In the genomic region with DNA sequence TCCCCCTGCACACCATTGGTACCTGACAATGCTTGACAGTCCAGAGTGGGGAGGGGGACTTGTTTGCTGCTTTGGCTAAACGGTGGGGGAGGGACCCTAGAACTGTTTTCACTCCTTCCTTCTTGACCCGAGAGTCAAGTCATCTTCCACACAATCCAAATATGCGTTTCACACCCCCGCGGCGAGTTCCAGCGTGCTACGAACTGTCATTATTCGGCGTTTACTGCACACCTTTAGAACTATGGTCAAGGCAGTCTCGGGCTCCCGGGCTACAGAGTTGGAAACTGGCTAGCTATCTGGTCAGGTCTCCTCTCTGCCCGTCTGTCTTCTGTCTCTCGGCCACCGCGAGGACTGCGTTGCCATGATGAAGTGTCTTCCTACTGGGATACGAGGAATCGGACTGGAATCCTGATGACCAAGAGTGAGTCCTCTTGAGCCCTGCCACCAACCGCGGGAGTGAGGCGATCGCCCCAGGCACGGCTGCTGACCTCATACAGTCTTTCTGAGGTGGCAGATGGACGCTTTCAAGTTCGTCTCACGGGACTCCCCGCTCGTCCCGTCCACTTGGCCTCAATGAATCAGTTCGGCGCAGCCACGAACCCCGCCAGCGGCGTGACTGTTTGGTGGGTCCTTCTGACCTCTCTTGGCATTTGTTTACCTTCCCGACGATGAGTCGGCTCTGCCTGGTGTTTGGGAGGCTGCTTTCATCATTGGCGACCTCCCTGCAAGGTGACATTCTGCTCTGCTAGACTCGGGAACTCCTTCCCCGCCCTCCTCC, we compare ENCODE assay signal across 8 mouse cellular contexts. TPM values are rescaled to one million over a fixed set of nuclear protein-coding genes. Genes with fewer than 3 reads are reported as not detected.
DNase-seq lines count a peak whose midpoint lies in the region; ATAC-seq and TF ChIP-seq lines count a peak whose summit lies in the region.

No protein-coding gene starts in this region.

- H3K27me3 ChIP-seq in heart, embryonic 13.5 days (replicated peaks), result 0 out of 2 replicates have a peak, but pooled peaks cover 5% of the 10 kb centered on the region
- H3K27me3 ChIP-seq in Patski, result no peaks in the 10 kb centered on the region
- H3K27me3 ChIP-seq in hindbrain, embryonic 14.5 days (ENCODE audit: control insufficient read depth, insufficient read depth, low read length), result no peaks in the 10 kb centered on the region
- peaks cover 24% of the 10 kb centered on the region for H3K27me3 ChIP-seq in midbrain, embryonic 10.5 days (ENCODE audit: low read depth, poor library complexity, severe bottlenecking)
- H3K27me3 ChIP-seq in stomach, embryonic 16.5 days (ENCODE audit: control insufficient read depth, insufficient read depth, low read length), result no peaks in the 10 kb centered on the region

- H3K4me1 ChIP-seq in heart, embryonic 13.5 days, result peaks cover 16% of the 10 kb centered on the region
- no peaks in the 10 kb centered on the region; the same call in 1 of the 2 replicates for H3K4me1 ChIP-seq in embryonic fibroblast, embryonic 13.5 days (ENCODE audit: control insufficient read depth, insufficient read depth, low read length)
- peaks cover 14% of the 10 kb centered on the region for H3K4me1 ChIP-seq in hindbrain, embryonic 14.5 days (replicated peaks; ENCODE audit: control insufficient read depth, insufficient read depth, low read length)
- peaks cover 27% of the 10 kb centered on the region for H3K4me1 ChIP-seq in midbrain, embryonic 10.5 days
- peaks cover 14% of the 10 kb centered on the region for H3K4me1 ChIP-seq in stomach, embryonic 16.5 days (ENCODE audit: control insufficient read depth, insufficient read depth, low read length)

- peak overlapping the region; percentile 93 for H3K9ac ChIP-seq in heart, embryonic 13.5 days
- peak overlapping the region; percentile 99 for H3K9ac ChIP-seq in hindbrain, embryonic 14.5 days
- peak overlapping the region; percentile 98 for H3K9ac ChIP-seq in stomach, embryonic 16.5 days (ENCODE audit: low read length)

- intact Hi-C loops in heart, postnatal 10 days (cut with DNase I), result no loop called here
- intact Hi-C loops in left cerebral cortex, postnatal 25 days (cut with DNase I), result loop anchor here (2.0 to 5.0 kb wide), 2 partner anchors 24 to 336 kb away; no protein-coding TSS in a partner anchor

- CTCF ChIA-PET in Patski (lab: Charles Lee), result interaction anchor here (1.7 kb wide), 1 partner anchor 10 kb away, joined by 6 read pairs; no protein-coding TSS in a partner anchor

- H3K4me2 ChIP-seq in heart, embryonic 13.5 days, result peak overlapping the region; percentile 100
- peak overlapping the region; percentile 98 for H3K4me2 ChIP-seq in hindbrain, embryonic 14.5 days (replicated peaks)
- peak overlapping the region; percentile 86 for H3K4me2 ChIP-seq in stomach, embryonic 16.5 days (ENCODE audit: low read depth, low read length)

- TF ChIP-seq POLR2A in embryonic fibroblast, embryonic 13.5 days (IDR thresholded peaks at IDR 0.05; ENCODE audit: low read depth, low read length), result peak; percentile 19; the same call in 1 of the 2 replicates

- peaks cover 11% of the 10 kb centered on the region for H3K36me3 ChIP-seq in heart, embryonic 13.5 days
- H3K36me3 ChIP-seq in hindbrain, embryonic 14.5 days (replicated peaks; ENCODE audit: control insufficient read depth, insufficient read depth), result peaks cover 9% of the 10 kb centered on the region; the same call in 1 of the 2 replicates
- peaks cover 16% of the 10 kb centered on the region for H3K36me3 ChIP-seq in midbrain, embryonic 10.5 days
- H3K36me3 ChIP-seq in stomach, embryonic 16.5 days (ENCODE audit: control insufficient read depth, insufficient read depth, low read length), result no peaks in the 10 kb centered on the region

- TF ChIP-seq CTCF in Patski (IDR thresholded peaks at IDR 0.05), result no peak
- no peak for TF ChIP-seq CTCF in embryonic fibroblast, embryonic 13.5 days (IDR thresholded peaks at IDR 0.05; ENCODE audit: borderline replicate concordance, insufficient read depth, low read length)

- WGBS in heart, embryonic 13.5 days, result 0% methylated on average over 42 of the region's 42 CpGs
- under 1% methylated on average over 42 of the region's 42 CpGs for WGBS in hindbrain, embryonic 14.5 days
- under 1% methylated on average over 42 of the region's 42 CpGs for WGBS in midbrain, embryonic 10.5 days
- WGBS in stomach, embryonic 16.5 days, result under 1% methylated on average over 42 of the region's 42 CpGs

- in situ Hi-C loops in Patski (cut with MboI; ENCODE audit: low pct_unique_long_range_greater_than_20kb), result no loop called here

- no peaks in the 10 kb centered on the region for H3K9me3 ChIP-seq in heart, embryonic 13.5 days
- H3K9me3 ChIP-seq in hindbrain, embryonic 14.5 days (ENCODE audit: control insufficient read depth, low read length), result no peaks in the 10 kb centered on the region
- H3K9me3 ChIP-seq in midbrain, embryonic 10.5 days (replicated peaks), result no peaks in the 10 kb centered on the region
- H3K9me3 ChIP-seq in stomach, embryonic 16.5 days (replicated peaks; ENCODE audit: control insufficient read depth, low read length), result no peaks in the 10 kb centered on the region

- H3K27ac ChIP-seq in heart, embryonic 13.5 days (replicated peaks), result peak overlapping the region; percentile 91
- peak overlapping the region; percentile 47; the same call in 1 of the 2 replicates for H3K27ac ChIP-seq in embryonic fibroblast, embryonic 13.5 days (ENCODE audit: insufficient read depth, low read length)
- peak overlapping the region; percentile 88 for H3K27ac ChIP-seq in hindbrain, embryonic 14.5 days
- H3K27ac ChIP-seq in midbrain, embryonic 10.5 days (replicated peaks), result peak overlapping the region; percentile 94
- H3K27ac ChIP-seq in stomach, embryonic 16.5 days (ENCODE audit: low read length), result peak overlapping the region; percentile 94

- DNase-seq in heart, postnatal 10 days, result no peak
- DNase-seq in Patski (ENCODE audit: low read depth, low spot score), result peak; percentile 37
- peak; percentile 41 for DNase-seq in hindbrain, embryonic 14.5 days (ENCODE audit: low spot score)
- DNase-seq in left cerebral cortex, postnatal 25 days (ENCODE audit: low spot score in 2 of 2), result peak; percentile 24 to 47
- no peak for DNase-seq in midbrain, embryonic 10.5 days (ENCODE audit: low spot score)

- POLR2A ChIA-PET in Patski (lab: Charles Lee), result interaction anchor here (0.6 to 1.5 kb wide), 4 partner anchors 9 to 24 kb away, joined by 3 to 5 read pairs (median 3); no protein-coding TSS in a partner anchor

- peak overlapping the region; percentile 72 for H3K4me3 ChIP-seq in heart, embryonic 13.5 days
- H3K4me3 ChIP-seq in embryonic fibroblast, embryonic 13.5 days (ENCODE audit: insufficient read depth, low read length), result peak overlapping the region; percentile 91
- H3K4me3 ChIP-seq in hindbrain, embryonic 14.5 days (replicated peaks; ENCODE audit: low read length), result peak overlapping the region; percentile 97
- peak overlapping the region; percentile 82 for H3K4me3 ChIP-seq in midbrain, embryonic 10.5 days
- peak overlapping the region; percentile 98 for H3K4me3 ChIP-seq in stomach, embryonic 16.5 days (replicated peaks; ENCODE audit: low read length)

- peak; percentile 3; the same call in 1 of the 2 replicates for ATAC-seq in heart, embryonic 13.5 days (ENCODE audit: extremely low read depth, insufficient number of reproducible peaks, low FRiP score, low TSS enrichment)
- peak; percentile 11 for ATAC-seq in Patski
- peak; percentile 7 for ATAC-seq in hindbrain, embryonic 14.5 days (ENCODE audit: low FRiP score)
- ATAC-seq in stomach, embryonic 16.5 days (ENCODE audit: insufficient read depth, low FRiP score), result 0 out of 2 replicates have a peak, but pooled peaks have one; percentile 0

RNA-seq across cellular contexts. Expression of a gene that starts 0.4 kb away (rescaled TPM):
- 9.4 and 10.1 TPM in 2 replicates for polyA plus RNA-seq in heart, embryonic 13.5 days (2015; fragmentation: Nextera tagmentation; extraction: Ambion mirVana)
- 1 to 10 TPM; 5.6 to 7.0 TPM for total RNA-seq in heart, postnatal 10 days (2021)
- polyA plus RNA-seq in Patski (2021), result 3.4 TPM
- polyA plus RNA-seq in embryonic fibroblast, embryonic 13.5 days (2011; ENCODE audit: insufficient read length, low read depth, missing spikeins), result 4.9 and 6.5 TPM in 2 replicates
- 10.6 and 13.9 TPM in 2 replicates for polyA plus RNA-seq in hindbrain, embryonic 14.5 days (2014; fragmentation: Nextera tagmentation; extraction: Ambion mirVana)
- 10 to 100 TPM; 16.2 to 16.9 TPM for total RNA-seq in left cerebral cortex, postnatal 25 days (2021)
- polyA plus RNA-seq in midbrain, embryonic 10.5 days (2016; fragmentation: Nextera tagmentation; extraction: Ambion mirVana), result 11.5 and 16.6 TPM in 2 replicates
- 14.9 and 15.8 TPM in 2 replicates for polyA plus RNA-seq in stomach, embryonic 16.5 days (2015; fragmentation: Nextera tagmentation; extraction: Ambion mirVana)

RNA-seq across cellular contexts. Expression of a gene that starts 1.1 kb away (rescaled TPM):
- 0.11 TPM in 1 of 2 replicates, not detected in the other for polyA plus RNA-seq in heart, embryonic 13.5 days (2015; fragmentation: Nextera tagmentation; extraction: Ambion mirVana)
- total RNA-seq in heart, postnatal 10 days (2021), result not detected
- polyA plus RNA-seq in Patski (2021), result 0.04 TPM
- polyA plus RNA-seq in embryonic fibroblast, embryonic 13.5 days (2011; ENCODE audit: insufficient read length, low read depth, missing spikeins), result not detected in 2 replicates
- polyA plus RNA-seq in hindbrain, embryonic 14.5 days (2014; fragmentation: Nextera tagmentation; extraction: Ambion mirVana), result not detected in 2 replicates
- total RNA-seq in left cerebral cortex, postnatal 25 days (2021), result not detected
- not detected in 2 replicates for polyA plus RNA-seq in midbrain, embryonic 10.5 days (2016; fragmentation: Nextera tagmentation; extraction: Ambion mirVana)
- polyA plus RNA-seq in stomach, embryonic 16.5 days (2015; fragmentation: Nextera tagmentation; extraction: Ambion mirVana), result 0.09 TPM in 1 of 2 replicates, not detected in the other

RNA-seq across cellular contexts. Expression of a gene that starts 12.4 kb away (rescaled TPM):
- polyA plus RNA-seq in heart, embryonic 13.5 days (2015; fragmentation: Nextera tagmentation; extraction: Ambion mirVana), result 5.3 and 6.7 TPM in 2 replicates
- 10 to 100 TPM; 40.5 to 42.7 TPM for total RNA-seq in heart, postnatal 10 days (2021)
- 26.0 TPM for polyA plus RNA-seq in Patski (2021)
- polyA plus RNA-seq in embryonic fibroblast, embryonic 13.5 days (2011; ENCODE audit: insufficient read length, low read depth, missing spikeins), result 12.7 and 16.1 TPM in 2 replicates
- polyA plus RNA-seq in hindbrain, embryonic 14.5 days (2014; fragmentation: Nextera tagmentation; extraction: Ambion mirVana), result 20.1 and 21.0 TPM in 2 replicates
- total RNA-seq in left cerebral cortex, postnatal 25 days (2021), result 10 to 100 TPM; 37.6 to 48.4 TPM
- 5.5 and 8.1 TPM in 2 replicates for polyA plus RNA-seq in midbrain, embryonic 10.5 days (2016; fragmentation: Nextera tagmentation; extraction: Ambion mirVana)
- 11.3 and 11.6 TPM in 2 replicates for polyA plus RNA-seq in stomach, embryonic 16.5 days (2015; fragmentation: Nextera tagmentation; extraction: Ambion mirVana)

RNA-seq across cellular contexts. Expression of a gene that starts 15.1 kb away (rescaled TPM):
- polyA plus RNA-seq in heart, embryonic 13.5 days (2015; fragmentation: Nextera tagmentation; extraction: Ambion mirVana), result 1.0 TPM in 2 replicates
- total RNA-seq in heart, postnatal 10 days (2021), result under 1 TPM; 0.57 to 0.62 TPM
- polyA plus RNA-seq in Patski (2021), result 11.1 TPM
- polyA plus RNA-seq in embryonic fibroblast, embryonic 13.5 days (2011; ENCODE audit: insufficient read length, low read depth, missing spikeins), result 0.75 and 1.8 TPM in 2 replicates
- 0.74 and 1.2 TPM in 2 replicates for polyA plus RNA-seq in hindbrain, embryonic 14.5 days (2014; fragmentation: Nextera tagmentation; extraction: Ambion mirVana)
- total RNA-seq in left cerebral cortex, postnatal 25 days (2021), result 1 to 10 TPM; 1.8 TPM
- 0.42 TPM in 2 replicates for polyA plus RNA-seq in midbrain, embryonic 10.5 days (2016; fragmentation: Nextera tagmentation; extraction: Ambion mirVana)
- polyA plus RNA-seq in stomach, embryonic 16.5 days (2015; fragmentation: Nextera tagmentation; extraction: Ambion mirVana), result 44.2 and 52.0 TPM in 2 replicates

RNA-seq across cellular contexts. Expression of a gene that starts 55.3 kb away (rescaled TPM):
- 0.09 TPM in 1 of 2 replicates, not detected in the other for polyA plus RNA-seq in heart, embryonic 13.5 days (2015; fragmentation: Nextera tagmentation; extraction: Ambion mirVana)
- not detected for total RNA-seq in heart, postnatal 10 days (2021)
- 2.7 TPM for polyA plus RNA-seq in Patski (2021)
- 0.73 TPM in 1 of 2 replicates, not detected in the other for polyA plus RNA-seq in embryonic fibroblast, embryonic 13.5 days (2011; ENCODE audit: insufficient read length, low read depth, missing spikeins)
- polyA plus RNA-seq in hindbrain, embryonic 14.5 days (2014; fragmentation: Nextera tagmentation; extraction: Ambion mirVana), result not detected in 2 replicates
- not detected for total RNA-seq in left cerebral cortex, postnatal 25 days (2021)
- 0.14 TPM in 1 of 2 replicates, not detected in the other for polyA plus RNA-seq in midbrain, embryonic 10.5 days (2016; fragmentation: Nextera tagmentation; extraction: Ambion mirVana)
- polyA plus RNA-seq in stomach, embryonic 16.5 days (2015; fragmentation: Nextera tagmentation; extraction: Ambion mirVana), result 0.45 and 0.81 TPM in 2 replicates

Comparison
In these comparisons a context has a peak if more than half of its experiments do, and no peak if none do; other contexts are left out.
1. DNase-seq: peak in Patski (single experiment), hindbrain, embryonic 14.5 days (single experiment) and left cerebral cortex, postnatal 25 days (2 of 2); none in heart, postnatal 10 days (0 of 2) and midbrain, embryonic 10.5 days (single experiment).
2. Peak in every context shown above with its lines, with median percentiles within 50 percentile points of each other: ATAC-seq, H3K27ac ChIP-seq, H3K4me2 ChIP-seq, H3K4me3 ChIP-seq and H3K9ac ChIP-seq.